Mouse (Mus musculus) limb, embryonic 10.5 days (tissue): Measurements from ENCODE around the gene Srcin1. TPM values are rescaled to one million over a fixed set of nuclear protein-coding genes. Genes with fewer than 3 reads are reported as not detected.

Experiments
- DNase-seq: peaks from one replicate; pipeline ENCODE4 v3.0.0-alpha.2; 2017; ENCODE audit warnings: low spot score
- H3K27ac ChIP-seq: fragments of 300-500 bp; sonication (generic); 2 replicates; pipeline ENCODE4 v1.5.1; 2016; ENCODE audit warnings: mild to moderate bottlenecking
- H3K27me3 ChIP-seq: fragments of 300-500 bp; sonication (generic); 2 replicates; pipeline ENCODE4 v1.6.1; 2016; ENCODE audit warnings: low read depth, mild to moderate bottlenecking; ENCODE audit not compliant: poor library complexity, severe bottlenecking
- H3K36me3 ChIP-seq: fragments of 300-500 bp; sonication (generic); 2 replicates; pipeline ENCODE4 v1.6.1; 2016; ENCODE audit warnings: mild to moderate bottlenecking, moderate library complexity
- H3K4me1 ChIP-seq: fragments of 300-500 bp; sonication (generic); 2 replicates; pipeline ENCODE4 v1.6.1; 2016
- H3K4me3 ChIP-seq: fragments of 300-500 bp; sonication (generic); 2 replicates; pipeline ENCODE4 v1.5.1; 2016; ENCODE audit warnings: mild to moderate bottlenecking, moderate library complexity
- H3K9me3 ChIP-seq: fragments of 300-500 bp; sonication (generic); replicated peaks from 2 replicates; pipeline ENCODE4 v1.6.1; 2016; ENCODE audit warnings: mild to moderate bottlenecking
- WGBS: fragments of 180-500 bp; shearing (Covaris S2); methylation state at CpG from one replicate; pipeline ENCODE4 v1.1.7; 2016; 5-methylcytosine and 5-hydroxymethylcytosine counted together
- polyA plus RNA-seq: library from polyadenylated mRNA; unstranded; fragments of >200 nt; fragmentation: Nextera tagmentation; extraction: Ambion mirVana; gene quantifications from 2 replicates; pipeline ENCODE4 v1.2.1, GENCODE M21; 2016

Gene Srcin1
- polyA plus RNA-seq, 1 experiment from 2014 or later, result 0.24 TPM

DNA sequence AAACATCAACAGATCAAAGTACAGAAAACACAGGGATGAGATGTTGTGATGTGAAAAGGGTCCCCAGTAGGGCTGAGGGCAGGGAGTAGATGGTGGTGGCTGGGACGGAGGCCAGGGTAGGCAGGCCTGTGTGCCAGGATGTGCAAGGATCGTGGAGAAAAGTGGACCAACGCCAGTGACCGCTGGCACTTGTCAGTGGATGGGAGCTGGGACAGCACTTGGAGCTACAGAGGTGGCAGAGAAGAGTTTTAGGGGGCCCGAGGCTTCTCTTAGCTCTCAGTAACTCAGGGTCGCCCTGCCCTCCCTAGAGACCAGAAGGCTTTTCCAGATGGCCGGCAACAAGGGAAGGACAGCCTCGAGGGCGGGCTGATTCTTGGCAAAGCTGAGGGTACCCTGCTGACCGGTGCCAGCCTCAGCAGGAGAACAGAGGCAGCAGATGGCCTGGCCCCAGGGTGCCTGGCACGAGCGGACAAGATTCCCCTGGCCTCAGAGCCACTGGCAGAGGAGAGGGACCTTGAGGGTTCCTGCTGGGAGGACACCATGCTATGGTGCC lies 32.7 kb downstream of the Srcin1 start:
- DNase-seq, result no peak
- Histone ChIP-seq H3K27me3 (peaks cover 100% of the 10 kb centered on the region), H3K9me3 (no peaks in the 10 kb centered on the region), H3K36me3 (no peaks in the 10 kb centered on the region), H3K4me3 (no peak overlapping the region), H3K4me1 (peaks cover 45% of the 10 kb centered on the region), H3K27ac (no peak overlapping the region)
- 64% methylated on average over 12 of the region's 12 CpGs for WGBS

DNA sequence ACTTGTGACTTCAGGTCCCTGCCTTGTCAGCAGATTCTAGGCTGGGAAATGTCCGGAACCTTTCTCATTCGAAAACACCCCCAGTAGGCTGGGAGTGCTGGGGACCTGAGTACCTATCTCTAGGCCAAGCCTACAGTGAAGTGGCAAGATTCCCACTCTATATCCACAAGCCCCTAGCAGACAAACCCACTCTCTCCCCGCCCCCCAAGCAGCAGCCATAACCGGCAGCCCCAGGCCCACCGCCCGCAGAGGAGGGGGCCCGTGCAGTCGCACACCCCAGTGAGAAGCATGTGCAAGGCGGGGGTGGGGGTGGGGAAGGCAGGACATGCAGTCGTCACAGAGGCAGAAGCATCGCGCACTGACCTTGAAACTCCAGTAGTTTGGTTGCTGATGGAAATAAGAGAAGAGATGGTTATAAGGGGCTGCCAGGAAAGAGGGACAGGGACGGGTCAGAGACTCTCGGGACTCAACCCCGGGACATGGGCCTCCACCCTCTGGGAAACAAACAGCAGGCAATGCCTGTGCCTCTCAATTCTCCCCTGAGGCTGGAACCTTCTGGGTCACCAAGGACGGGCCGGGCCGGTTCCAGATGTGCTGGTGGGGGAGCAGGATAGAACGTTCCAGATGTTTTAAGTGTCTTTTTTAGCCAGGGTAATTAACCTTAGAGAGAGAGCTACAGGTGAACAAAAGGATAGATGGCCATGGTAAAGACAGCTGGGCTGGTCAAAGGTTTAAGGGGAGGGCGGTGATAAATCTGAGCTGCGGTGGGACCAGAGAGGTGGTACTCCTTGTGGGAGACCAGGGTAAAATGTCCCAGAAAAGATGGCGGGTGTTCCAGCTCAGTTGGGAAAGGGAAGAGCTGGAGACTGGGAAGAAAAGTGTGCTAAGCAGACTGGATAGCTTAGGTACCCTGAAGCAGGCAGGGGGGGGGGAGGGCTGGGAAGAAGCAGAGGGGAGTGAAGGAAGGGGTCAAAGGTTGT lies 33.5 kb downstream of the Srcin1 start:
- no peak for DNase-seq
- peaks cover 41% of the 10 kb centered on the region for H3K4me1 ChIP-seq
- WGBS, result 74% methylated on average over 22 of the region's 22 CpGs
- H3K9me3 ChIP-seq, result no peaks in the 10 kb centered on the region
- H3K36me3 ChIP-seq, result no peaks in the 10 kb centered on the region
- H3K4me3 ChIP-seq, result no peak overlapping the region
- peak overlapping the region; percentile 17; the same call in 1 of the 2 replicates for H3K27ac ChIP-seq
- peaks cover 100% of the 10 kb centered on the region for H3K27me3 ChIP-seq

DNA sequence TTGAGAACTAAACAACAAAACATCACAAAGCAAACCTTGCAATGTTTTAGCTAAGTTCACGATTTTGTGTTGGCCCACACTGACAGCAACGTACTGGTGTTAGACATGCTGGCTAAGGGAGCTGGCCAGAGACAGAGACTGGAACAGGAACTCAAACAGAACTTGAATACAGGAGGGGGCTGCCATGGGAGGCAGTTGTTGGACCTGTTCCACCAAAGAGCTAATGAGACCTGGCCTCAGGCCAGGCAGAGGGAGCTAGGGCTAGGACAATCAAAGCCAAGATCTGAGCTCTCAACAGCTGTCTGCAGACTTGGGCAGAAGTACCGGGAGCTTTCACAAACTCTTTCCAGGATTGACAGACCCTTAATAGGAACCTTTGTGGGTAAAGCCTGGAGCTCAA lies 35.4 kb downstream of the Srcin1 start:
- no peaks in the 10 kb centered on the region for H3K9me3 ChIP-seq
- no peaks in the 10 kb centered on the region for H3K36me3 ChIP-seq
- 74% methylated on average over 3 of the region's 3 CpGs for WGBS
- peaks cover 100% of the 10 kb centered on the region for H3K27me3 ChIP-seq
- no peak overlapping the region for H3K4me3 ChIP-seq
- peaks cover 40% of the 10 kb centered on the region for H3K4me1 ChIP-seq
- no peak for DNase-seq
- no peak overlapping the region for H3K27ac ChIP-seq

DNA sequence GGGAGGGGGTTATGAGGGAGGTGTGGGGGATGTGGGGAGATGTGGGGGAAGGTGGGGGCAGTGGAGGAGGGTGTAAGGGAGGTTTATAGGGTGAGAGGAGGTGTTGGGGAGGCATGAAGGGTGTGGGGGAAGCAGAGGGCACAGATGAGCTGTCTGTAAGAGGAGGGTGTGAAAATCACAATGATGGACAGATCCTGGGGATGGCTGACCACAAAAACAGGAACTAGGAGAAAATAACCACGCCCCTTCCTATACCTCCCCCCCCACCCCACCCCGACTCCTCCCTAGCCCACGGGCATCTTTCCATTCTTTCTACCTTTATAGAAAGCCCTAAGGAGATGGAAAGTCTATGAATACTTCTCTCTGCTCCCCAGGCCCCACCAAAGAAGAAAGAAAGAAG lies 35.9 kb downstream of the Srcin1 start:
- DNase-seq, result no peak
- 70% methylated on average over 3 of the region's 3 CpGs for WGBS
- no peak overlapping the region for H3K27ac ChIP-seq
- H3K4me1 ChIP-seq, result peaks cover 42% of the 10 kb centered on the region
- no peak overlapping the region for H3K4me3 ChIP-seq
- peaks cover 100% of the 10 kb centered on the region for H3K27me3 ChIP-seq
- no peaks in the 10 kb centered on the region for H3K36me3 ChIP-seq
- H3K9me3 ChIP-seq, result no peaks in the 10 kb centered on the region

DNA sequence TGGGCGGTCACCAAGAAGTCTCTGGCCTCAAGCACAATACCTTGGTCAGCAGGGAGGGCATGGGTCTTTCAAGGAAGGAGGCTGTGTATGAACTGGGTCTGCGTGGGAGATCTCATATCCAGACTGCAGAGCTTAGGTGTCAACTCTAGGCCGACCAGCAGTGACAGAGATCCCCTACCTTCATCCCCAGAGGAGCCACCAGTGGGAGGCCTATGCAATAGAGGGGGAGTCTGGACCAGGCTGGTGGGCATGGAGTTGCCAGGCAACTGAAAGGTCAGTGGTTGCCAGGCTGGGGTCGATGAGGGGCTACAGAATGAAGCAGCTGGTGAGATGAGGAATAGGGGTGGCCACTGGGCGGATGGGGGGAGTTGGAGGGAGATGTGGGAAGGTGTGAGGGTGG lies 36.4 kb downstream of the Srcin1 start:
- H3K4me1 ChIP-seq, result peaks cover 47% of the 10 kb centered on the region
- no peak for DNase-seq

DNA sequence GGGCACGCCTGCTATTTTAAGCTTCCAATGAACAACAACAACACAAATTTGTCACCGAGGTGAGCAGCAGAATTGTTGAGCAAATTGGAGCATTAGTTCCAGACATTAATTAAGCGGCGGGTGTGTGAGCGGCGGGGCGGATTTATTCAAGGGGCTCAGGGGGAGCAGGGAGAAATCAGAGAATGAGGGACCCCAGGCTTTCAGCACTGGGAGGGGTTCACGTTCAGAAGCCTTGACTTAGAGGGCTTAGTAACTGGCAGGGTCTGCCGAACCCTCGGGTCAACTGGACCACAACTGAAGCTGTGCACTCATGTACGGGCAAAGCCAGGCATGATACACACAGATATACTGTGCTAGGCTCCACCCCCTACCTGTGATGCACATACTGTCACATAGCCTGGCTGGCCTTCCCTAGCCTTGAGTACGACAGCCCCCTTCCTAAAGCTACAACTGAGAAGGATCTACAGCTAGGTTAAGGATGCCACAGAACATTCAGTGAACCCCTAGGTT lies 38.4 kb downstream of the Srcin1 start:
- Histone ChIP-seq H3K27me3 (peaks cover 100% of the 10 kb centered on the region), H3K9me3 (no peaks in the 10 kb centered on the region), H3K4me3 (peak overlapping the region; percentile 55), H3K27ac (no peak overlapping the region), H3K4me1 (peaks cover 52% of the 10 kb centered on the region), H3K36me3 (no peaks in the 10 kb centered on the region)
- DNase-seq, result no peak
- WGBS, result 26% methylated on average over 12 of the region's 12 CpGs

More for the DNA sequence above, 36.4 kb downstream of the Srcin1 start:
- Histone ChIP-seq H3K4me3 (no peak overlapping the region), H3K9me3 (no peaks in the 10 kb centered on the region), H3K27ac (no peak overlapping the region), H3K36me3 (no peaks in the 10 kb centered on the region), H3K27me3 (peaks cover 100% of the 10 kb centered on the region)
- 76% methylated on average over 5 of the region's 5 CpGs for WGBS

DNA sequence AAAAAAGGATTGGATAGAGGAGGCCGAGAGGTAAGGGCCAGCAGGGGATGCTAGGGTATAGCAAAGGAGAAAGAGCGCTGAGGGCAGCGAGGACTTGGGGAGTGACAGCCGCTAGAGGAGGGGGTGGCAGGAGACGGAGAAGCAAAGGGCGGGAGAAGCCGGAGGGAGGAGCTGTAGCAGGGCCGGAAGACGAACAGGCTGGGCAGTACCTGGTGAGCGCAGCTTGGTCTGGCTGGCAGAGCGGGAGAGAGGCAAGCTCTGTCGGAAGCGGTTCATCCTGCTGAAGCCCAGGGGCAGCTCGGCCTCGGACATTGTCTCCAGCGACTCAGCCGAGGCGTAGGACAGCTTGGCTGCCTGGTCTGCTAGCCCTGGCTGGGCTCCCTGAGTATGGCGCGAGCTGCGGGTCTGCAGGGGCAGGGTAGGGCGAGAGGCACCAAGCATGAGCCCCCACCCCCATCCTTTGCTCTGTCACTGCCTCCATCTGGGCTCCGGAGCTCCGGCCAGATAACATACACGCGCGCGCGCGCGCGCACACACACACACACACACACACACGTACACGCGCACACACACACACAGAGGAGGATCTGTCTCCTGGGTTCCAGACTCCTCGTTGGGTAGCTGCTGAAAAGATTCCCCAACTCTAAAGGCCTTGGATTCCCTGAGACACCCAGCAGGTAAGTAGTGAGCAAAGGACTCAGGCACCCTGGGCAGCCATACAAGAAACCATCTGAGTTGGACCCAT lies 39.0 kb downstream of the Srcin1 start:
- H3K4me3 ChIP-seq, result peak overlapping the region; percentile 55
- peaks cover 52% of the 10 kb centered on the region for H3K4me1 ChIP-seq
- peak overlapping the region; percentile 46; the same call in 1 of the 2 replicates for H3K27ac ChIP-seq
- no peaks in the 10 kb centered on the region for H3K9me3 ChIP-seq
- WGBS, result 2% methylated on average over 36 of the region's 36 CpGs
- peaks cover 100% of the 10 kb centered on the region for H3K27me3 ChIP-seq
- peak; percentile 68 for DNase-seq
- no peaks in the 10 kb centered on the region for H3K36me3 ChIP-seq

DNA sequence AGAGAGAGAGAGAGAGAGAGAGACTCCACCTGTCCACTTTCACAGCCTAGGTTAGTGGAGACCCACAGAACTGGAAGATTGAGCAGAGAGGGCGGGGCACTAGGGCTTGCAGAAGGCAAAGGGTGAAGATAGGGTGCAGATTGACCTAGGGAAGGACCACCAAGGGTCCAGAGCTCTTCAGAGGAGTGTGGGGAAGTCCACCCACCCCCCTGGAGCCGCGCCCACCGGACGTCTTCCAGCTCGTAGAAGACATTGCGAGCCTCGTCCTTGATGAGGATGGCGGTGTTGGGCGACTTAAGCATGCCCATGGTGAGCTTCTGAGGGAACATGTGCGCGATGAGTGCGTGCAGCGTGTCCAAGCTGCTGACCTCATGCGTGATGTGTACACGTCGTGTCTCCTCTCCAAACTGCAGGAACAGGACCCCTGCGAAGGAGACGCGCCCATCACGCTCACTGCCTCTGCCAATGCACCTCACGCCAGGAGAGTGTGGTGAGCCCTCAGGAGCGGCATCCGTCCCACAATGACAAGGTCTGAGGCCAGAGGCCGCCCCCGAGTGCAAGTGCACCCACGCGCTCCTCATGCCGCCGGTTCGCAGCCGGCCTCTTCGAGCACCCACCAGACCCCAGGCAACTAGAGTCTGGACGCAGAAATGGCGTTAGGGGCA lies 39.8 kb downstream of the Srcin1 start:
- WGBS, result 9% methylated on average over 35 of the region's 35 CpGs
- no peak for DNase-seq
- peak overlapping the region; percentile 55 for H3K4me3 ChIP-seq
- H3K9me3 ChIP-seq, result no peaks in the 10 kb centered on the region
- no peak overlapping the region for H3K27ac ChIP-seq
- H3K36me3 ChIP-seq, result no peaks in the 10 kb centered on the region
- peaks cover 98% of the 10 kb centered on the region for H3K27me3 ChIP-seq
- H3K4me1 ChIP-seq, result peaks cover 59% of the 10 kb centered on the region

DNA sequence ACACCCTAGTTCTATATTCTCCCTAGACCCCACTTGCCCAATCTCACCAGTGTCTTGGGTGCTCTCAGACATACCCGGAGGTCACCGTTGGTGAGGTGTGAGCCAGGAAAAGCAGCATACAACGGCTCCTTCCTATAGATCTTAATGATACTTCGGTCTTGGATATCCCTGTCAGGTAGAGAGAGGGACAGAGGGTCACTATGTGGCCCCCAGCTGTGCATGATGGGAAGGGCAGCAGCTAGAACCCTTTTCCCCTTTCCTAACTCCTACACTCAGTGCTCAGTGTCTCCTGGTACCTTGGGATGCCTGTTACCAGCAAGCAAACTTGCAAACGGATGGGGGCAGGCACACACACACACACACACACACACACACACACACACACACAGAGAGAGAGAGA lies 40.3 kb downstream of the Srcin1 start:
- 45% methylated on average over 5 of the region's 5 CpGs for WGBS
- peaks cover 57% of the 10 kb centered on the region for H3K4me1 ChIP-seq
- no peak overlapping the region for H3K27ac ChIP-seq
- H3K27me3 ChIP-seq, result peaks cover 98% of the 10 kb centered on the region
- H3K36me3 ChIP-seq, result no peaks in the 10 kb centered on the region
- DNase-seq, result no peak
- H3K4me3 ChIP-seq, result no peak overlapping the region
- no peaks in the 10 kb centered on the region for H3K9me3 ChIP-seq

DNA sequence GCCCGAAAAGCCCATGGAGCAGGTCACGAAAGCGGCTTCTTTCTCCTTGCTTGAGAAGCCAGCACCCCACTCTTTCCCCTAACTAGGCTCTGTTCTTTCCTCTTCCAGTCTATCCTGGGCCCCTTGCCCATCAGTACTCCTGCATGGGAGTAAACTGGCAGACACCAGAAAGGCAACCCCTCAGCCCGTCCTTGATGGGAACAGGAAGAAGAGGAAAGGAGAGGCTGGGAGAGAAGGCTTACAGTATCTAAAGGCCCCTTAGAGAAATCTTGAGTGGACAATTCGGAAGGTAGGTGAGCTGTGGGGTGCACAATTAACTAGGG lies 40.7 kb downstream of the Srcin1 start:
- no peaks in the 10 kb centered on the region for H3K36me3 ChIP-seq
- peaks cover 54% of the 10 kb centered on the region for H3K4me1 ChIP-seq
- no peaks in the 10 kb centered on the region for H3K9me3 ChIP-seq
- DNase-seq, result no peak
- 17% methylated on average over 5 of the region's 5 CpGs for WGBS
- H3K4me3 ChIP-seq, result peak overlapping the region; percentile 42
- peaks cover 98% of the 10 kb centered on the region for H3K27me3 ChIP-seq
- no peak overlapping the region for H3K27ac ChIP-seq

DNA sequence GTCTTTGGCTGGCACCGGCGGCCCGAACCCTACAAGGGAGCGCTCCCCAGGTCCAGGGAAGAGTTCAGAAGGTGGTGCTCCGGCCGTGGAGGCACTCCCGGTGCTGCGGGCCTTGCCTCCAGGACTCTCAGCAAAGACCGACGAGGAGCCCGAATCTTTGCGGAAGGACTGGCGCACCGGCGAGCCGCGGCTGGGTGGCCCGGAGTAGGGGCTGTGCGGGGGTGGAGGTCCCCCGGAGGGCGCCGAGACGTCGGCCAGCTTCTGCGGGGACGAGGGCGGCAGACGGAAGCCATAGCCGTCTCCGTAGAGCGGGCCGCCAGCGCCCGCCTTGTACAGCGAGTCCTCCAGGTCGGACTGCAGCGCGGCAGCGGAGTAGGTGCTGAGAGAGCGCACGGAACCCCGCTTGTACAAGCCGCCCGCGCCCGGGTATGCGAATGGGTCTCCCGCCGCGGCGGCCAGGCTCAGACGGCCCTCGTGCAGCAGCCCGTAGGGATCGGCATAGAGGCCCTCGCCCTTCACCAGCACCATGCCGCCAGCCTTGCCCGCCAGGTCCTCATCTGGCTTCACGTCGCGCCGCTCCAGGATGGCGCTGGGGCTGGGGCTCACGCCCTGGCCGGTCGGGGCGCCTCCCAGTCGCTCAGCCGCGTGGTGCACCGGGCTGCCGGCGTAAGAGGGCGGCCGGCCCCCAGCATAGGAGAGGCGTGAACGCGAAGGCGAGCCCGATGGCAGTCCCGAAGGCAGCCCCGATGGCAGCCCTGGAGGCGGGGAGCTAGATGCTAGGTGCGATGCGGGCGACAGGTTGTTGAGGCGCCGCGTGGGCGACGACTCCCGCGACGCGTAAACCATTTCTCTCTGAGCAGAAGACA lies 41.3 kb downstream of the Srcin1 start:
- peaks cover 54% of the 10 kb centered on the region for H3K4me1 ChIP-seq
- H3K36me3 ChIP-seq, result no peaks in the 10 kb centered on the region
- WGBS, result 1% methylated on average over 95 of the region's 95 CpGs
- H3K4me3 ChIP-seq, result peak overlapping the region; percentile 42
- peak overlapping the region; percentile 54; the same call in 1 of the 2 replicates for H3K27ac ChIP-seq
- peaks cover 96% of the 10 kb centered on the region for H3K27me3 ChIP-seq
- no peaks in the 10 kb centered on the region for H3K9me3 ChIP-seq
- peak; percentile 65 for DNase-seq

DNA sequence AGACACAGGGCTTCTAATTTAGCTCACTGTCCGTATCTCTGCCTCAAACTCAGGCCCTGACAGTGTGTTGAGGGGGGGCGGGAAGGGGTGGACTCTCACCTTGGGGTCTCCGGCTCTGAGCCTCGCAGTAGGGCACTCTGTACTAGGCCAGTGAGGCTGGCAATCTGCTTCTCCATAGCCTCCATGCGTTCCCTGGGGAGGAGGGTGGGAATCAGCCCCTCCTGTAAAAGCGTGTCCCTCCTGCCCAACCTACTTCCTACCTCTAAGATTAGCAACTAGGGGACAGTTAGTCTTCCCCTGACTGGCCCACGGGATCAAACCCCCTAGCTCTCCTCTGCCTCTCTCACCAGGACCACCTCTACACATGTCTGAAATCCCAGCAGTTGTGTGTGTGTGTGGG lies 42.3 kb downstream of the Srcin1 start:
- Histone ChIP-seq H3K4me3 (0 out of 2 replicates have a peak overlapping the region, but pooled peaks have one; percentile 63), H3K4me1 (peaks cover 54% of the 10 kb centered on the region), H3K27ac (no peak overlapping the region), H3K36me3 (no peaks in the 10 kb centered on the region), H3K9me3 (no peaks in the 10 kb centered on the region), H3K27me3 (peaks cover 90% of the 10 kb centered on the region)
- WGBS, result 18% methylated on average over 7 of the region's 7 CpGs
- DNase-seq, result no peak
